Mouse (Mus musculus) urinary bladder, postnatal 14 days (tissue): Measurements from ENCODE around the gene Aldh1l2.
"Not testable (repeated sequence)": the region's sequence is repeated elsewhere in the genome, so short reads cannot be mapped to it uniquely, and the experiment has no call there.

Source experiments
- DNase-seq: peaks from one replicate; pipeline ENCODE4 v3.0.0; 2021; ENCODE audit warnings: low spot score

The Aldh1l2 gene

DNA sequence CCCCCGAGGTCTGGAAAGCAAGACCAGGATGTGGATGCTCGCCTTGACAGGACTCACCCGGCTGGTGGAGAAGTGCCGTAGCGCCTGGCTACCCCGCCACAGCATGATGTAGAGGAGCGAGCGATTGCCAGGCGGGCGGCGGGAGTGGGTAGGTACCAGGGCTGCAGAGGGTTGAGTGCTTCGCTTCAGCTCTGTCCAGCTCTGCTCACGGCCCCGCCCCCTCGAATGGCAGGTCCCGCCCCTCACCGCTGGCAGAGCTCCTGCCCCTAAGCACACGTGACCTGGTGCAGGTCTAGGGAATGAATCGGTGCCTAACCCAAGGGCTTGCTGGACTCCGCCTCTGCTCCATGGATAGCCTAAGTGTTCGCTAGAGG, at the start of gene Aldh1l2:
Gene Aldh1l2, minus strand, starts transcription at position 231 of the 374 bp plus-strand sequence.
- peak; percentile 82 for DNase-seq

DNA sequence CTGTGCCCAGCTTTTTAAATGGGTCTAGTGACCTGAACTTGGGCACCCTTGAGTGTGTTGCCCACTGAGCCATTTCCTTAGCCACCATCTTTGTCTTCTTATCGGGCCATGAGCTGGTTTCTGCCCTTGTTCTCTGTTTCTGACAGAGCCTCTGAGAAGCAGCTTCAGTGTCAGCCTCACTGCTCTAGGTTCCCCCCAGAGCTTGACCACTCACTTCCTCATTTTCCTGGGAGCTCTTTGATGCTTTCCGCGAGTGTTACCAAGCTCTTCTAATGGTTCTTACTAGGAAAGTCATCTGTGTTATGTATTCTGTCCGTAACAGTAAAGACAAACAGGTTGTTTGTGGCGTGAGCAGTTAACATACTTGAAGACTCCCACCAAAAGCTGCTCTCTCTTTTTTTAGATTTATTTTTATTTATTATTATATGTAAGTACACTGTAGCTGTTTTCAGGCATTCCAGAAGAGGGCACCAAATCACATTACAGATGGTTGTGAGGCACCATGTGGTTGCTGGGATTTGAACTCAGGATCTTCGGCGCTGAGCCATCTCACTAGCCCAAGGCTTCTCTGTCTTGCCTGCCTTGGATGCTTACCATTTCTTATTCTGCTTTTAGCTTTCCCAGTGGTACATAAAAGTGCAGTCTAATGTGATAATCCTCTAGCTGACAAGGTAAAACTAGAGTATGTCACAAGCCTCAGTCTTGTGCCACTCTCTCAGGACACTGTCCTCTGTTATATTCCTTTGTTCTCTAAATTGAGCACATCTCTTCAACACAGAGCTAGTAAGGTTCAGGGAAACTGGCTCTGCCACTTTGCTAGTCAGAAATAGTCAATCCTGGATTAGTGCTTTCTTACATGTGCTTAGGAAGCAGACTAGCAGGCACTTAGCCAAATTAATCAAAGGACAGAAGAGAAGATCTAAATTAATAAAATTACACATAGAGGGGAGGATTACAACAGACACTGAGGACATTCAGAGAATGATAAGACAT, 31.8 kb upstream of the Aldh1l2 start:
- DNase-seq: no peak

DNA sequence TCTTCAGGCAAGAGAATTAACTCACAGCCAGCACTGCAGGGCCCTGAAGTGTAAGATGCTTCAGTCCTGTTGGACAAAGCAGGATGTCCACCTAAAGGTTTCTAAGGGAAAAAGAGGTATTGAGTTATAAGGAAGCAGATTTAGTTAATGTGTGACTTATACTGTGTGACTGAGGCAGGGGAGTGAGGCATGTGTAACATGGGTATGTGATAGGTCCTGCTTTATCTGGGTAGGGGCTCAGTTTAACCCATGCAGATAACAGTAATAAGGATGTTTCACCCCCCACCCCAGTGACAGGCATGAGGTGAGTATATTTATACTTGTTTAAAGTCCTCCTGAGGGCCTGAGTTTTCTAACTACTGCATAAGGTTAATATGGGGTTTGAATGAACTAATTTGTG, 29.1 kb upstream of the Aldh1l2 start:
- DNase-seq: no peak

DNA sequence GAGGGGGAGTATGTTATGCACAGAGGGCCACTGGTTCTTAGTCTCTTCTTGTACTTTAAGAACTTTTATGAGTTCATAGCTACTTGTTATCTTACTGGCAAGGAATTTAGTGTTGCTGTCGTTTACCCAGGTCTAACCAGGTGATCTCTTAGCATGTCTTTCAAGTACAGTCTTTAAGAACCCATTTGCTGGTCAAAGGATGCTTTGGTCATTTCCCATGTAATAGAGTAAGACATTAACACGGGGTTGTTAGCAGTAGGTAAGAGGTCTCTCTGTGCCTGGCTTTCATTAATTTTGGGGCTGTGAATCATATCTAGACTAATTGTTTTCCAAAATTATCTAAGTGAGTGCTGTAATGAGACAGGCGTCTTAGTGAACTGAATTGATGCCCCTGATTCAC, 11.4 kb upstream of the Aldh1l2 start:
- no peak for DNase-seq

DNA sequence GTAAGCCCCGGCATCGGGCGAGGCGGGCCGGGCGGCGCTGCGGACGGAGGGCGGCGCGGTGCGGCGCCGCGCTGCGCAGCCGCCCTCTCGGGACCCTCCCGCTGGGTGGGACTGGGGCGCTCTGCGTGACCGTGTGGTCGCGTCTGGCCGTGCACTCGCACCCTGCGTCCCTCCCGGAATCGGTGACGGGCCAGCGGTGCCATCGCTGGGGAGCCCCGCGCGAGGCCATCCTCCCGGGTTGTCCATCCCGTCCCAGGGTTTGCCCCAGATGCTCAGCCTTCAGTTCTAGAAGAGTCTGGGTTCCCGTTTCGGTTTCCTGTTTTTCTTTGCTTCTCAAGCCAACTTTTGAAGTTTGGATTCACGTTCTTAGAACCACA, 10.2 kb upstream of the Aldh1l2 start:
- DNase-seq: no peak

DNA sequence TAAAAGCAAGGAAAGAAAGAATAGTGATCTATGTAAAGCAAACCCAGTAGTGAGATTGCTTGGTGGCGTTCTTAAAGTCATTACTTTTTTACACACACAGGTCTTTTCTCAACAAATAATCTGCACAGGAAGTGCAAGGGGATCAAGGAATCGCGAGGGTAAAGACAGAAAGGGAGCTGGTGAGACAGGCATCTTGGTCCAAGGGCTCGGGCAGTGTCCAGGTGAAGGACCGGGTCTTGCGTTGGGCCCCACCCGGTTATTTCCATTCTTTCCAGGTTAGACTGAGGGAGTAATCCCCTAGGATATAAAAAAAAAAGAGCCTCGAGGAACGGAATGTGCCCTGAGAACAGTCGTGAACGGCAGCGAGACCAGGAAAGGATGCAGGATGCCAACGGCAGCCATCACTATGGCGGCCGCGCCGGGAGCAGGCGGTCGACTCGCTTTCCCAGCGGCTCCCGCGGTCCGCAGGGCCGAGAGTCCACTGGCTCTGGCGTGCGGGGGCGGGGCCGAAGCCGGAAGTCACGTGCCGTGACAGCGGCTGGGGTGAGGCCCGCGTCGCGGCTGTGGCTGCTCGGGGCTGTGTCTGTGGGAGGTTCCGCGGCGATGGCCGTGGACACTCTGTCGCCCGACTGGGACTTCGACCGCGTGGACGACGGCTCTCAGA, 9.6 kb upstream of the Aldh1l2 start, which contains the start of gene Washc4:
Gene Washc4, plus strand, starts transcription at position 314 of the 664 bp plus-strand sequence.
- DNase-seq: peak; percentile 97

DNA sequence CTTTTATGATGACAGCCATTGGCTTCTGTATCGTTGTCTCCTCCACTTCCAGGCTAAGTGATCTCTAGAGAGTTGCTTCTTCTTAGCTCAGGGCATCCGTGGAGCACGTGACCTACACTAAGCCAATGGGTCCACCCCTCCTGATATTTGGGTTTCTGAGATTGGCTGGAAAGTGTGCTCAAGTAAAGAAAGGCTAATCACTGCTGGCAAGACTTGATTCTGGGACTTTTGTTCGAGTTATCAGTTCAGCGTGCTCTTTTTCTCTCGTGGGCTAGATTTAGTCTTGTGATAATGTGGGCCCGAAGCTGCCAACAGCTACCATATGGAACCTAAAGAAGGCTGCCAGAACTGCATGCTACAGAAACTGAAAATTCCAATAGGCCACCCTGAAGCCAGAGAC, 8.3 kb upstream of the Aldh1l2 start:
- DNase-seq: no peak

DNA sequence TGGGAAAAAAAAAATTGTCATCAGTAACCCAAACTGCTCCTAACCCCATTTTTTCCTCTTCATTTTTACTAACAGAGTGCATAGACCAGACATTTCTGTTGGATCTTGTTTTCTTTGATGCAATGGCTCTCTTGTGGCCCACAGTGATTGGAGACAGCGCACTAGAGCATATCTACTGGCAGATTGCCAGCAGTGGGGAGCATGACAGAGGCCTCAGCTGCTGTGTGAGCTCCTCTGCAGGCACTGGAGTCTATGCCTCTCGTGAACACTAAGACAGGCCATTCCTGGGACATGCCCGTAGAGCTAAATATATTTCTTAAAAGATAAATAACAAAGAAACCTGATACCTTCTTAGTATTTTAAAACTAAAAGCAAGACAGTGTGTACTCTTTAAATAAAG, 6.2 kb upstream of the Aldh1l2 start:
- DNase-seq: no peak

DNA sequence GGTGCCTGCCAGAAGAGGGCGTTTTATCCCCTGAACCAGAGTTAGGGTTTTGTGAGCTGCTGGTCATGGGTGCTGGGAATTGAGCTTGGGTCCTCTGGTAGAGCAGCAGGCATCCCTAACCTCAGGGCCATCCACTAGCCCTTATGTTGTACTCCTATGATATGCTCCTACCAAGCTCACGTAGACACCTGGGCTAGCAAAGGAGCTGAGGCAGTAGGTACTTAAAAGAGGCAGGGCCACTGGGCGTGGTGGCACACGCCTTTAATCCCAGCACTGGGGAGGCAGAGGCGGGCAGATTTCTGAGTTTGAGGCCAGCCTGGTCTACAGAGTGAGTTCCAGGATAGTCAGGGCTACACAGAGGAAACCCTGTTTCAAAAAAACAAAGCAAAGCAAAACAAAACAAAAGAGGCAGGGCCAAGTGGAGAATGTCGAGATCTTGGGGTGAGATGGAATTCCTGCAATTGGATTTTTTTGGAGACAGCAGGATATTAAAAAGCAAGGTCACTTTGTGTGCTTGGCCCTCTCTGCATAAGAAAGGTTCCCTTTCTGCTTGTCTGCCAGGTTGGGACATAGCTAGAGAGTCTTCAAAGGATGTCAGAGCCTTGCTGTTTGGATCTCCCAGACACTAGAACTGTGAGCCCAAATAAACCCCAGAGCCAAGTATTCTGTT, 5.5 kb upstream of the Aldh1l2 start:
- DNase-seq: no peak

DNA sequence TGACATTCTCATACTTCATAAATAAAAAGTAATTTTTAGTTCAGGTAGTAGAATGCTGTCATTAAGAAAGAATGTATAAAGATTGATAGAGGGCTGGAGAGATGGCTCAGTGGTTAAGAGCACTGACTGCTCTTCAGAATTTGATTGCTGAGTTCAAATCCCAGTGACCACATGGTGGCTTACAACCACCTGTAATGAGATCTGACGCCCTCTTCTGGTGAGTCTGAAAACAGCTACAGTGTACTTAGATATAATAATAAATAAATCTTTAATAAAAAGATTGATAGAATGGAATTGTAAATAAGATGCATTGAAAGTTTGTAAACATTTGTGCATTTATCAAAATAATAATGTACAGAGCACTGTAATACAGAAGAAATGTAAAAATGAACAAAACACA, 2.5 kb upstream of the Aldh1l2 start:
- DNase-seq: no peak

DNA sequence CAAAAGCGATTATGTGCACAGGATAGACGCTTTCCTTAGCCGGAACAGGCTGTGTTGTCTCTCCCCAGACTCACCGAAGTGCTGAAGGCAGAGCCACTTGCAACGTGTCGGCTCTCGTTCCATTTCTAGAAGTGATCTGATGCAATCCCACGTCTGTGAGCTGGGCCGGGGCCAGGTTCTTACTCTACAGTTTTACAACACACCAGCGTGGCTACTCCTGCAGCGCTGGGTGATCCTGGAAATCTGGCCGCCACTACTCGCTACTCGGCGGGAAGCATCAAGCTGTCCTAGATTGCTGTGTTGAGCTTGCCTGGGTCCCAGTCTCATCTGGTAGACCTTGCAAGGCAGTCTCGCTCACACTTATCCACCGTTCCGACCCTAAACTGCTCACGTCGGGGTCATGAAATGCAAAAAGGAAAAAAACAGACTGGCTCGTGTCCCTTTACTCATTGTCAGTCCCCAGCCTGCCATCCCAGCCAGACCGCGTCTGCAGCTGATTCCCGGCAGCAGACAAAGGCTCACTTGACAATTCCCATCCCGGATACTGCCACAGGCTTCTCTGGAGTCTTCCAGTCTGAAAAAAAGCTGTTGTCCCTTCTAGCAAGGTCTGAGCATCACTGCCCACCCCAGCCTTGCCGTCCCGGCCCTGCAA, 556 bp downstream of the Aldh1l2 start:
- peak; percentile 78 for DNase-seq

DNA sequence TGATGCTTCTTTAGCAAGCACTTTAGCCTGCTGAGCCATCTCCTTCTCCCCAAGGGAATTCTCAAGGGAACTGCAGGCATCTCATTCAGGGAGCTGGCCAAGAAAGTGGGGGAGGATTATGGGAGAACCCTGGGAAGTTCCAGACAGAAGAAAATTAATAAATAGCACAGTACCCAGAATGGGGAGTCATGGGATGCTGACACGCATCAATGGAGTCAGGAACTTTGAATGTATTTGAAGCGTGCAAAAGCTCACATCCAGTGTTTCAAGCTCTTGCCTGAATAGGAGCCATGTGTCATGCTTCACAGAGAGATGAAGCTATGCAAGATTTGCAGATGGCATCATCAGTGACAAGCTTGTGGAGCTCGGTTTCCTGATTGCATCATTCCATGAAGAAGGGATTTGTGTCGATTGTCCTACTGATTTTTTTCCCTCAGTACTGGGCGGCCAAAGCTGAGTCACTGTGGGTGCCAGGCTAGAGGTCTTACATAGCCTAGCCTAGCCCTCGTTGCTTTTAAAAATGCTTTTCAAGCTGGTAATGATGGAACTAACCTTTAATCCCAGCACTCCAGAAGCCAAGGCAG, 3.5 kb downstream of the Aldh1l2 start:
- DNase-seq: no peak

DNA sequence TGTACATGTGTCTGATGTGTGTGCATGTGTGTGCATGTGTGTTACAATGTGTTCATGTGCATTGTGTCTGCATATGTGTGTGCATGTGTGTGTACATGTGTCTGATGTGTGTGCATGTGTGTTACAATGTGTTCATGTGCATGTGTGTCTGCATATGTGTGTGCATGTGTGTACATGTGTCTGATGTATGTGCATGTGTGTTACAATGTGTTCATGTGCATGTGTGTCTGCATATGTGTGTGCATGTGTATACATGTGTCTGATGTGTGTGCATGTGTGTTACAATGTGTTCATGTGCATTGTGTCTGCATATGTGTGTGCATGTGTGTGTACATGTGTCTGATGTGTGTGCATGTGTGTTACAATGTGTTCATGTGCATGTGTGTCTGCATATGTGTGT, 9.7 kb downstream of the Aldh1l2 start:
- not testable (repeated sequence) for DNase-seq

DNA sequence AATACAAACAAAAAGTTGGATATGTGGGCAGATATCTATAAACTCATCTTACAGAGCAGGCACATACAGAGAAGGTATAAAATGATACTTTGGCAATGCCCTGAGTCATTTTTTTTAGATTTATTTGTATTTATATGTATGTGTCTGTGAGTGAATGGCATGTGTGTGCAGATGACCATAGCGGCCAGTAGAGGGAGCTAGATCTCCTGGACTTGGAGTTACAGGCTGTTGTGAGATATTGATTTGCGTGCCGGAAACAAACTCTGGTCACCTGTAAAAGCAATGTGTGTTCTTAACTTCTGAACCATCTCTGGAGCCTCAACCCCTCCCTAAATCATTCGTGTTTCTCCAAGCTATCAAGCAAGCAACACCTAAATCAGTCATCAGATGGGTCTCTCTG, 12.9 kb downstream of the Aldh1l2 start:
- DNase-seq: no peak

DNA sequence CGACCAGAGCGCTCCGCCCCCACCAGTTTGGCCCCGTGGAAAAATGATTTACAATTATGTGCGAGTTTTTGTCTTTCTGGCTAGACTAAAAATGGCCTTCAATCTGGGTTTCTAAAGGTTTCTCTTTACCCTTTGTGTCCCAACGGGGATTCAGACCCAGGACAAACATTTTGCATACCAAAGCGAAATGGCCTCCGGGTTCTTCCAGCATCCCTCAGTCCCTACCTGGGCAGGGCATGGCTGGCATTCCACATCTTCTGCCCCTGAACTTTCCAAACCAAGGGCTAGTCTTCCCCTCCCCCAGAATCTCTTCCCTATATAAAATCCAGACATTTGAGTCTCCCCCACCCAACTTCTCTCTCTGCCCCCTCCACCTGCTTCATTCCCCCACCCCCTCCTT, 20.2 kb downstream of the Aldh1l2 start:
- no peak for DNase-seq

DNA sequence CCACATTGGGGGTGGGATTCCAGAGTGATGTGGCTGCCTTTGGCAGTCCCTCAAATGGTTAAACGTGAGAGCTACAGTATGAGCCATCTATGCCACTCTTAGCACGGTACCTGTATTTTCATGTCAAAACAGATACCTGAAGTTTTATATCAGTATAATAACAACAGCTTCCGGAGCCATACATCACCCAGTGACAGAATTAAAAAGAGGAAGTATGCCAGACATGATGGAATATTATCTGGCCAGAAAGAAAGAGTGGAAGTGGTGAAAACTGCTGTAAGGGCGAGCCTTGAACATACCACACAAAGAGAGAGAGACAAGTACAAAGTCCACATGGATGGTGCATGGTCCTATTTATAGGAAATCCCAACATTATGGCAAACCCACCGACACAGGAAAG, 22.6 kb downstream of the Aldh1l2 start:
- no peak for DNase-seq

DNA sequence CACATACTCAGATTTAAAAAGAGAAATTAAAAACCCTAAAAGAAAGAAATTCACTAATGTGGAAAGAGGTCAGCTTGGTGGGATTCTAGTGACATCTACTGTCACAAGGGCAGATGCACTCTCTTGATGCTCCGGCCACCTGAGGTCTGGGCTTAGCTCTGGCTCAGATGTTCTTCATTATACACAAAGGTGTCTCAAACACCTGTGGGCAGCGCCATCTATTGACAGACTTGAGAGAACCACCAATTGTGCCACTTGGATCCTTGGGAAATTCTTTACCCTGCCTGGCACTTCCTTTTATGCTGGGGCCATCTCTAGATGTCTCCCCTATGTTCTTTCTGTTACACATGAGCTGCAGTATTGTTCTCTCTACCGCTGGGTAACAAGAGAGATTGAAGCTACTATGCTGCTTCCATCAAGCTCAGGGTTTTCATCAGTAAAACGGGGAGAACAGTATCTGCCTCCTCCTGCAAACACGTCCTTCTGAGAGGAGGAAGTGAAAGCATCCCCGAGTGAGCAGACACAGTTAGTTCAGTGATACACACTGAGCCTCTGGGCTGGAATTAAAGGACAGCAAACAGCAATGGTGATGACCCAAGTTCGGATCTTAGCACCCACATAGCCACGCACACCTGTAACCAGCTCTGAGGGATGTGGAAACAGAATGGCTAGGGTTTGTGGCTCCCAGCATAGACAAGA, 24.8 kb downstream of the Aldh1l2 start:
- DNase-seq: peak; percentile 18

DNA sequence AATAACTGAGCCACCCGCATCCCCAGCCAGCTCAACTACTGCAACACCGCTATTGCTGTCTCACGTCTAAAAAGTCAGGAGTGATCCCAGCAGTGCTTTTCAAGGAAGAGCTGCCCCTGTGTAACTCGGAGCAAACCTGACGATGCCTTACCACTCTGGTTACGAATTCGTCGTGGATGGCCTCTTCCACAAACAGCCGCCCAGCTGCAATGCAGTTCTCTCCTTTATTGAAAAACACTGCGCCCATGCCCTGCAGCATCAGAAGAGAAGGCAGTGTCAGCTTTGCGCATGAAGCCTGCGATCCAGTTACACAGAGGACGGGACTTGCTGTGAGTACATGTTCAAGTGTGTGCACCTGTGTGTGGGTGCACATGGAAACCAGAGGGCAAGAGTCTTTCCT, 36.6 kb downstream of the Aldh1l2 start:
- no peak for DNase-seq

DNA sequence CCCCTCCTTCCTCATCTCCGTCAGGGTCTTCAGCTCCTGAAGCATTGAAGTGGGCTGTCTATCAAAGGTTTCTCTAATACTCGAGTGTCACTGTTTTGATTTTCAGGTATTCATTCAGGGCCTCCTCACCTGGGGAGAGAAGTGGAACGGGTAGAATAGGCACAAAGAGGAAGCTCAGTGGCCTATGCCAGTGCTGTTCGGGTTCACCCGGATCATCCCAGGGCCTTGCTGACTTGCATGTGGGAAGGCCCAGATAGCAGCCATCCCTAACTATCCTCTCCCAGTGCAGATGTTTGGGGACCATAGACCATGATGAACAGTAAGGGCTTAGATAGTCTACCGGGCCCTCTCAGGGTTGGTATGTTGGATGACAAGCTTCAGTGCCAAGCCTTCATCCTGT, 43.4 kb downstream of the Aldh1l2 start:
- DNase-seq: no peak

DNA sequence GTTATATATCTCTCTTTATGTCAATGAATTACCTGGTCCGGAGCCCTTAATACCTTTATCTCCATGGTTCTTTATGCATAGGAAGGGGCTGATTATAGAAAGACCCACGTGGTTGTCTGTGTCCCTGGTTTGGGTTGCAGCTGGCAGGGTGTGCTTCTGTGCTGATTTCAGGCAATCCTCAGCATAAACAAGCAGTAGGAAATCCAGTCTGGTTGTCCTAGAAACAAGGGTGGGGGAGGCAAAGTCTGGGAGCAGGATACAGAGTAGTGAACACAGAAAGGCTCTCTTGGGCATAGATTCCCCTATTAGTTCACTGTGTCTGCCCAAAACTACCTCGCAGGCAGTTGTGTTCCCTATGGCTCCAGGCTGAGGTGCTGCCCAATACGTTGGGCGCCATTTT, 56.7 kb downstream of the Aldh1l2 start:
- no peak for DNase-seq

DNA sequence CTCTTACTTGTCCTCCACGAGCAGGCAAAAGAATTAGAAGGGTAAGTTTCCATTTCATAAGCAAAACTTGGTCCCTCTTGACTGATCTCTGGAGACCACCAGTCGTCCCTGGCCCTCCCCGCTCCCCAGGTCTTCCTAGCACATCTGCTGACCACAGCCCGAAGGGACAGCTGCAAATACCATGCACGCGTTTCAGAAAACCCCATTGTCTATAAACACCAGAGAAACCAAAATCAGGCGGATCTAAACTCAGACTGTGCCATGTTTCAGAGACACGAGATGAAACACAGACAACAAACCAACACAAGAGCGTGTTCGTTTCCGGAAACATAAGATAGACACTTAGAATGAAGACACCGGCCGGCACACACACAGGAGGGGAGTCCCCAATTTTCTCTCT, 58.7 kb downstream of the Aldh1l2 start:
- no peak for DNase-seq
